Mouse (Mus musculus) frontal cortex, postnatal 10 days (tissue): ENCODE results near the gene Creld2.
"Not testable (repeated sequence)": the region's sequence is repeated elsewhere in the genome, so short reads cannot be mapped to it uniquely, and the experiment has no call there.

Experiments used
- DNase-seq, 2 experiments: peaks; one replicate each; pipeline ENCODE4 v3.0.0; 2022; ENCODE audit warnings: low spot score in 2 of 2, mixed read lengths in 1 of 2

Creld2 gene

GRCm38 (mm10) chr15:88819026-88819905 is at the start of gene Creld2, which contains the start of gene Alg12:
Gene Creld2, plus strand, starts transcription at chr15:88819646.
Gene Alg12, minus strand, starts transcription at chr15:88819318.
- peak; percentile 100 for DNase-seq

GRCm38 (mm10) chr15:88774630-88775029 is 44.8 kb upstream of the Creld2 start:
- DNase-seq, result not testable (repeated sequence)

- DNase-seq, result no peak
Measured at GRCm38 (mm10) chr15:88792140-88792850, 27.2 kb upstream of the Creld2 start.

- DNase-seq, result not testable (repeated sequence)
Measured at GRCm38 (mm10) chr15:88794729-88795128, 24.7 kb upstream of the Creld2 start.

- DNase-seq, result no peak
Measured at GRCm38 (mm10) chr15:88799950-88800371, 19.5 kb upstream of the Creld2 start.

- DNase-seq, result no peak
Measured at GRCm38 (mm10) chr15:88800921-88801354, 18.5 kb upstream of the Creld2 start.

GRCm38 (mm10) chr15:88801903-88802302 is 17.5 kb upstream of the Creld2 start:
- no peak for DNase-seq

- DNase-seq, result no peak
Measured at GRCm38 (mm10) chr15:88802348-88802747, 17.1 kb upstream of the Creld2 start.

GRCm38 (mm10) chr15:88808121-88808520 is 11.3 kb upstream of the Creld2 start:
- DNase-seq, result no peak

GRCm38 (mm10) chr15:88810369-88810768 is 9.1 kb upstream of the Creld2 start:
- no peak for DNase-seq

- no peak for DNase-seq
Measured at GRCm38 (mm10) chr15:88813262-88813661, 6.2 kb upstream of the Creld2 start.

- not testable (repeated sequence) for DNase-seq
Measured at GRCm38 (mm10) chr15:88813873-88814272, 5.6 kb upstream of the Creld2 start.

GRCm38 (mm10) chr15:88814411-88815047 is 4.9 kb upstream of the Creld2 start:
- no peak for DNase-seq

- no peak for DNase-seq
Measured at GRCm38 (mm10) chr15:88815196-88815700, 4.2 kb upstream of the Creld2 start.

GRCm38 (mm10) chr15:88819906-88820303 is 459 bp downstream of the Creld2 start:
- DNase-seq, result no peak

- DNase-seq, result no peak
Measured at GRCm38 (mm10) chr15:88821403-88821802, 2.0 kb downstream of the Creld2 start.

GRCm38 (mm10) chr15:88822513-88822912 is 3.1 kb downstream of the Creld2 start:
- no peak for DNase-seq

- DNase-seq, result no peak
Measured at GRCm38 (mm10) chr15:88823376-88823775, 3.9 kb downstream of the Creld2 start.

GRCm38 (mm10) chr15:88827466-88827865 is 8.0 kb downstream of the Creld2 start:
- DNase-seq, result no peak

- peak in 1 of 2 experiments; percentile 52 for DNase-seq
Measured at GRCm38 (mm10) chr15:88827991-88828799, 8.7 kb downstream of the Creld2 start.
